Mouse (Mus musculus): Measurements from ENCODE around the gene 2310034G01Rik. TPM values are rescaled to one million over a fixed set of nuclear protein-coding genes. Genes with fewer than 3 reads are reported as not detected.

Gene 2310034G01Rik
- polyA plus RNA-seq, 1 experiment from 2014 or later, result 2.4 TPM

DNA sequence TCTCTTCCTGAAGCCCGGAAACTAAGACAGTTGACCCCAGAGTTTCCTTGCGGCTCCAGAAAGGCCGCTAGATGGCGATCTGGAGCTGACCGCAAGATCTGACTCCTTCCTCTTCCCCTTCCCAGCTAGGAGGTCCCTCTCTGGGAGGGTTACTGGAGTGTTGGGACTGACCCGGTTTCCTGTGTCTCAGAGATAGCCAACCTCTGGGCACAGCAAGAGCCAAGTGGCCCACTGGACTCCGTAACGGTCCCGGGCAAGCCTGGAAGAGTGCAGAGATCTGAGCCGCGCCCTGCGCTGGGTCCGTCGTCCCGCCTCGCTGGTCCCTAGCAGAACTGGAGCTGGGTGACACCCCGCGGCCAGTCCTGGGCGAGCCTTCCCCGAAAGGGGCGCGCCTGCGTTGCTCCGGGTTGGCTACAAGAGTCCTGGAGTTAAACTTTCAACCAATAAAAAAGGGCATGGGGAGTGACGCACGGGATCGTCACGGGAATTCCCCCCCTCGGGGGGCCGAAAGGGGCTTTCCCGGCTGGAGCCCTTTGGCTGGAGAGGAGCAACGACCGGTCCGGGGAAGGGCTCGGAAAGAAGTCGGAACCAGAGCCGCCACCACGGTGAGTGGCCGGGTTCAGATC lies 45.8 kb downstream of the 2310034G01Rik start, which contains the start of gene Nfkb2:
Gene Nfkb2, plus strand, starts transcription at position 105 of the 626 bp plus-strand sequence.
- peak within 1 kb of the TSS; percentile 47 for H3K9ac ChIP-seq (replicated peaks)
- ATAC-seq (ENCODE audit: low FRiP score), result peak; percentile 67
- under 1% methylated on average over 39 of the region's 39 CpGs for WGBS
- H3K9me3 ChIP-seq (replicated peaks), result no peaks in the 10 kb centered on the region
- peak within 1 kb of the TSS; percentile 93 for H3K4me2 ChIP-seq
- H3K27me3 ChIP-seq (replicated peaks), result peaks cover 42% of the 10 kb centered on the region
- peaks cover 37% of the 10 kb centered on the region for H3K4me1 ChIP-seq
- peak within 1 kb of the TSS; percentile 68 for H3K27ac ChIP-seq (replicated peaks)
- H3K4me3 ChIP-seq (replicated peaks), result peak within 1 kb of the TSS; percentile 47
- H3K36me3 ChIP-seq, result no peaks in the 10 kb centered on the region

- H3K9me3 ChIP-seq (replicated peaks), result no peaks in the 10 kb centered on the region
- H3K27ac ChIP-seq (replicated peaks), result no peak overlapping the region
- H3K4me3 ChIP-seq (replicated peaks), result peak overlapping the region; percentile 47
- peaks cover 41% of the 10 kb centered on the region for H3K27me3 ChIP-seq (replicated peaks)
- 59% methylated on average over 18 of the region's 18 CpGs for WGBS
- peak overlapping the region; percentile 93 for H3K4me2 ChIP-seq
- 0 out of 2 replicates have a peak overlapping the region, but pooled peaks have one; percentile 47 for H3K9ac ChIP-seq (replicated peaks)
- ATAC-seq (ENCODE audit: low FRiP score), result no peak
- no peaks in the 10 kb centered on the region for H3K36me3 ChIP-seq
- peaks cover 30% of the 10 kb centered on the region for H3K4me1 ChIP-seq
These were observed 46.6 kb downstream of the 2310034G01Rik start for GRCm38 (mm10) chr19:46303251-46304215.

GRCm38 (mm10) chr19:46302551-46302950 lies 47.6 kb downstream of the 2310034G01Rik start:
- Histone ChIP-seq H3K4me1 (peaks cover 28% of the 10 kb centered on the region), H3K9me3 (replicated peaks) (no peaks in the 10 kb centered on the region), H3K27me3 (replicated peaks) (peaks cover 32% of the 10 kb centered on the region), H3K4me3 (replicated peaks) (no peak overlapping the region), H3K4me2 (no peak overlapping the region), H3K9ac (replicated peaks) (no peak overlapping the region), H3K36me3 (no peaks in the 10 kb centered on the region), H3K27ac (replicated peaks) (no peak overlapping the region)
- WGBS, result 90% methylated on average over 4 of the region's 4 CpGs
- ATAC-seq (ENCODE audit: low FRiP score), result no peak

- peaks cover 13% of the 10 kb centered on the region for H3K27me3 ChIP-seq (replicated peaks)
- no peak for ATAC-seq (ENCODE audit: low FRiP score)
- H3K4me1 ChIP-seq, result peaks cover 19% of the 10 kb centered on the region
- H3K27ac ChIP-seq (replicated peaks), result no peak overlapping the region
- H3K4me2 ChIP-seq, result no peak overlapping the region
- H3K9ac ChIP-seq (replicated peaks), result no peak overlapping the region
- 42% methylated on average over 8 of the region's 8 CpGs for WGBS
- H3K4me3 ChIP-seq (replicated peaks), result no peak overlapping the region
- H3K9me3 ChIP-seq (replicated peaks), result no peaks in the 10 kb centered on the region
- H3K36me3 ChIP-seq, result no peaks in the 10 kb centered on the region
These were observed 49.6 kb downstream of the 2310034G01Rik start for GRCm38 (mm10) chr19:46300294-46301045.

MicroRNAs within 50 kb of the gene (microRNA counts, 519-probe panel; counts per million panel counts)
- 2,096 counts per million, percentile 47 among the panel's probes with 10 or more counts for microRNA mmu-miR-146b

Small RNA genes within 50 kb of the gene (microRNA-seq; reads per million reads assigned to microRNA genes)
- gene Mir146b, result 1.7 reads per million, percentile 2 among the genes with 10 or more reads in this experiment

Other genes starting within 250 kb of the 2310034G01Rik start
- gene Elovl3, start 218.4 kb downstream of the 2310034G01Rik start, polyA plus RNA-seq (2015; fragmentation: Nextera tagmentation; extraction: Ambion mirVana), result 0.10 TPM in 1 of 2 replicates, not detected in the other
- gene Pitx3, start 202.0 kb downstream of the 2310034G01Rik start, polyA plus RNA-seq (2015; fragmentation: Nextera tagmentation; extraction: Ambion mirVana), result 0.32 and 0.64 TPM in 2 replicates
- 68.8 and 76.6 TPM in 2 replicates for gene Gbf1, start 197.8 kb downstream of the 2310034G01Rik start, polyA plus RNA-seq (2015; fragmentation: Nextera tagmentation; extraction: Ambion mirVana)
- gene Nfkb2, start 46.0 kb downstream of the 2310034G01Rik start, polyA plus RNA-seq (2015; fragmentation: Nextera tagmentation; extraction: Ambion mirVana), result 2.4 and 10.0 TPM in 2 replicates
- 88.4 and 118 TPM in 2 replicates for gene Psd, start 23.1 kb downstream of the 2310034G01Rik start, polyA plus RNA-seq (2015; fragmentation: Nextera tagmentation; extraction: Ambion mirVana)
- 44.0 and 52.3 TPM in 2 replicates for gene Fbxl15, start 22.1 kb downstream of the 2310034G01Rik start, polyA plus RNA-seq (2015; fragmentation: Nextera tagmentation; extraction: Ambion mirVana)
- 322 and 350 TPM in 2 replicates for gene Cuedc2, start 11.6 kb downstream of the 2310034G01Rik start, polyA plus RNA-seq (2015; fragmentation: Nextera tagmentation; extraction: Ambion mirVana)
- gene Mfsd13a, start 9.2 kb downstream of the 2310034G01Rik start, polyA plus RNA-seq (2015; fragmentation: Nextera tagmentation; extraction: Ambion mirVana), result 13.2 and 13.9 TPM in 2 replicates
- gene Actr1a, start 45.4 kb upstream of the 2310034G01Rik start, polyA plus RNA-seq (2015; fragmentation: Nextera tagmentation; extraction: Ambion mirVana), result 281 and 314 TPM in 2 replicates
- 18.3 and 21.4 TPM in 2 replicates for gene Sufu, start 46.6 kb upstream of the 2310034G01Rik start, polyA plus RNA-seq (2015; fragmentation: Nextera tagmentation; extraction: Ambion mirVana)
- 23.5 and 25.5 TPM in 2 replicates for gene Trim8, start 151.4 kb upstream of the 2310034G01Rik start, polyA plus RNA-seq (2015; fragmentation: Nextera tagmentation; extraction: Ambion mirVana)
- gene Arl3, start 222.9 kb upstream of the 2310034G01Rik start, polyA plus RNA-seq (2015; fragmentation: Nextera tagmentation; extraction: Ambion mirVana), result 190 and 208 TPM in 2 replicates
- gene Sfxn2, start 223.1 kb upstream of the 2310034G01Rik start, polyA plus RNA-seq (2015; fragmentation: Nextera tagmentation; extraction: Ambion mirVana), result 11.0 and 11.7 TPM in 2 replicates
- 34.1 and 34.5 TPM in 2 replicates for gene Wbp1l, start 248.8 kb upstream of the 2310034G01Rik start, polyA plus RNA-seq (2015; fragmentation: Nextera tagmentation; extraction: Ambion mirVana)